Mouse (Mus musculus) hindlimb bud, embryonic 11.5 days (tissue): Measurements from ENCODE around the gene Dner.

Source experiments
- DNase-seq: peaks from one replicate; pipeline ENCODE4 v3.0.0-alpha.2; 2012; ENCODE audit warnings: low read depth, low spot score; ENCODE audit errors: extremely low spot score

The Dner gene

DNA sequence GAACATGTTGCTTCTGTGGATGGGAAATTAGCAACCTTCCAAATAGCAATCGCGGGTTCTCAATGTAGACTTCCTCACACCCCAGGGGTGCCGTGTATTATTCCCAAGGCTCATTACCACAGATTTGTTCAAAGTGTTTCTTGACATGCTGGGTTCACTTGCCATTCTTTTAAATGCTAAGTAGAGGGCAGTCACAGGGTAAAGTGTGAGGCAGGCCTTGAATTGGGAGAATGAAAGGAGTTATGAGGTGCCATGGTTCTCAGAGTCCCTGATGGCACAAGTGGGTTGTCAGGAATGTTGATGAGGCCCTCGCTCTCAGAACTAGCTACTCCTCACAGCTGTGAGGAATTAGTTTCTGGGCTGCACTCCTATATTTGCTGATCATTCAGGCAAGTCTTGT lies 160.0 kb downstream of the Dner start:
- DNase-seq = no peak

DNA sequence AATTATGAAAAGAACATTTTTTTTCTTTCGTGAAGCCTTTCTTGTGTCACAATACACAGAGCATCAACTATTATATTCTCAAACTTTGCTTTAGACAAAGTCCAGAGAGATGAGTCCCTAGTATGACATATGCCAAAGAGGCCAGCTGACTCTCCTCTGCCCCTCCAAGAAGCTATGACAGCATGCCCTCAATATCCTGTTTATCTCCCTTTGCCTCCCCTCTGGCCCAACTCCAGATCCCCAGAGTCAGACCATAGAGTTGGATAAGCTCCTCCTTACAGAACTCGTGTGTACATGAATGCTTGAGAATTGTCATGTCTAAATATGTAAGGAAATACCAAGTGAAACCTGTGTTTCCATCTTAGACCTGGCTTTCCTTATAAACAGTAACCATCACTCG lies 170.5 kb downstream of the Dner start:
- no peak for DNase-seq

DNA sequence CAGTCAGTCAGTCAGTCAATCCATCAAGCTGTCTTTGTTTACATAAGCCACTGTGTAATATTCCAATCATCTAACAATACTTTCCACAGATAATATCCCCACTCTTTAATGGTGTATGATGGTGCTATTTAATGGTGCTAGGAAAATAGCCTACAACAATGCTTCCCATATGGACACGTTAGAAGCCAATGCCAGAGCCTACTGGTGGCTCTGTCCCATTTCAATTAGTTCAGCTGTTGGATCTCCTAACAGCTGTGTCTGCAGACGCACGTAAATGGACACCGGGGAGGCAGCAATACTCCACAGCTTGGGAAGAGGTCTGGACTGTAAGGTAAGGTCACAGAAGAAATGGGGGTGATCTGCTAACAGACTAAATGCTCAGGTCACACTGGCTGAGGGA lies 171.6 kb downstream of the Dner start:
- no peak for DNase-seq

- no peak for DNase-seq
These were observed 173.1 kb downstream of the Dner start for GRCm38 (mm10) chr1:84522963-84523280.

- DNase-seq = no peak
These were observed 173.6 kb downstream of the Dner start for GRCm38 (mm10) chr1:84522256-84522962.

DNA sequence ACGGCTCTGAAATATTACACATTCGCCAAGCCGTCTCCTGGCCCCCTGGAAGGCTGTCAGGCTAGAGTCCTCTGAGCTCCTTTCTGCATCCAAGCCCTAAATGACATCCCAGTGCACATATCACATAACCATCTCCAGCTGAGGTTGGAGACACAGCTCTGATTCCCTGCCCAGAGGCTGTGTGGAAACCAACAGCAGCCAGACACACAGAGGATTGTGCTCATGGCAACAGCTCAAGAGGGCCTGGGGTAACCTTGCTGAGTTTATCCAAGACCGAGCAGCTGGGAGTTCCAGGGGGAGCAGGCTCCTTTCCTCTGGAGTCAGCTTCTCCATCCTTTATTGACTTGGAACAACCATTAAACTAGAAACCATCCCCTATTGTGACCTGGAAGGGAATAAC lies 177.7 kb downstream of the Dner start:
- no peak for DNase-seq

- DNase-seq = no peak
These were observed 182.8 kb downstream of the Dner start for GRCm38 (mm10) chr1:84513201-84513600.

- DNase-seq = no peak
These were observed 187.5 kb downstream of the Dner start for GRCm38 (mm10) chr1:84508510-84508909.

DNA sequence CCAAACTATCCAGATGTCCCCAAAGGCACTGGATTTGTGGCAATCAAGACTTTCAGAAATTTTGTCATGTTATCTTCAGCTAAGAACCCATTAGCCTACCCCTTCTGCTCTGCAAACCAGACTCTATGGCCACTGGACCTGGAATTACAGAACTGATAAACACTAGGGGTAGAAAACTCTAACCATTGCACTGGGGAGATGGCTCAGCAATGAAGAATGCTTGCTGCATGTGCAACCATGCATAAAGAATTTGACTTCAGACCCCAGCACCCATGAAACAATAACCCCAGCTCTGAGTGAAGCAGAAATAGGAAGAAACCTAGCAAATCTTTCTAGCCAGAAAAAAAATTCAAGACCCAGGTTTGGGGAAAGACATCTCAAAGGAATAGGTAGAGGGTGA lies 188.5 kb downstream of the Dner start:
- DNase-seq = no peak

- no peak for DNase-seq
These were observed 189.0 kb downstream of the Dner start for GRCm38 (mm10) chr1:84506984-84507546.

DNA sequence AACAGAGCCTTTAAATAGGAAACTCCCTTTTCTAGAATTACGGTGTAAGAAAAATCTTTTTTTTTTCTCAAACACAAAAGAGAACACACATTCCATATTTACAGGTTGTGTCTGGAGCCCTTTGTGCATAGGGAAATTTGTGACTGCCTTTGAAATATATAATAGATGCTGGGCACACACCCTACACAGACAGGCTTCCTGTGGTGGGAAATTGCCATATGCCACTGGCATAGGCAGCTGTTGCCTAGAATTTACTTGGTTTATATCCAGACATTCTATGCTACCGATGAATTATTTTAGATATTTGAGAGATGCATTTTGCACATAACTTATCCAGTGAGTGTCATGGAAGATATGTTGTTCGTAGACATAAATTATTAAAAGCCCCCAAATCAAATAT lies 195.3 kb downstream of the Dner start:
- DNase-seq = no peak

DNA sequence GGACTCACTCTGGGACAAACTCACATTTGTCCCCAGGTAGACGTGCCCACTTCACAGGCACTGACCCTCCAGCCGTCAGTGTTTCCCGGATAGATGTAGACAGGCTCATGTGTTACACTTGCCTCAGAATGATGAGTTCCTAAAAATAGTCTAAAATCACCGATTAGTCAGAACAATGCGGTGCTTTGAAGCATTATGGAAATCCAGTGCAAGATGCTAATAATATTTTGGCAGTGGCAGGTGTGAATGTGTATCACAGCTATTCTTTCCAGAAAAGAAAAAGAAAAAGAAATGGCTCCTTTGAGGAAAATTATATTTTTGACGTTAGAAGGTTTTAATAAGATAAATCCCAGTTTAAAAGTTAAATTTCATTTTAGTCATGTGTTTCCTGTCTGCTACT lies 204.3 kb downstream of the Dner start:
- no peak for DNase-seq

GRCm38 (mm10) chr1:84488546-84488945 lies 207.5 kb downstream of the Dner start:
- no peak for DNase-seq

DNA sequence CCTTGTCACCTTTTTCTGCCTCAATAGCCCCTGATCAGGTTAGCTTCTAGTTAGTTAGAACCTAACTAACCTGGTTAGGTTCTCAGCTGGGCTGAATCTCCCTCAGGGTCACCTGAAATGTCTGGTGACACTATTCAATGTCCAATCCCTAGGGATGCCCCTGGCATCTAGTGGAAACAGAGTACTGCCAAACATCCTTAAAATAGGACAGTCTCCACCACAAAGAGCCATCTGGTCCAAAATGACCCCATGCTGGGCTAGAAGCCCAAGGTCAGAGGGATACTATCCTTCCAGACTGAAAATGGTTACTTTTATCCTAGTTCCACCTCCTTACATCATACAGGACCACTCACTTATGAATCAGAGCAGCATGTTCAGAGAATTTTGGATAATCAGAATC lies 211.0 kb downstream of the Dner start:
- DNase-seq = no peak

- DNase-seq = no peak
These were observed 211.4 kb downstream of the Dner start for GRCm38 (mm10) chr1:84484577-84484976.

DNA sequence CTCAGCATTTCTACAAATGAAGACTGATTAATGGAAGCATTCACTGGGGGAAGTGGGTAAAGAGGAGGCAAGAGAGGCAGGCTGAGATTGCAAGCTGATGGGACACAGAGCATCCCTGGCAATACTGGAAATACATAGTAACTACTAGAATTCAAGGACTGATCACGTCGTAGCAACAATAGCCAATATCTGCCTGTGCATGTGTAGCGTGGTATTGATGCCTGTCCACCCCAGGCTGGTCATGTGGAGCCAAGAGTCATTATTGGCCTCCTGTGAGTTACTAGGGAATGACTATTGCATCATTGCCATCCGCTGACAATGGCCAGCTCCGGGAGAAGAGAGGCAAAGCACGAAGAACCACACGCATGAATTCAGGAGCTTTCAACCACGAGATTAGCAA lies 216.0 kb downstream of the Dner start:
- no peak for DNase-seq

DNA sequence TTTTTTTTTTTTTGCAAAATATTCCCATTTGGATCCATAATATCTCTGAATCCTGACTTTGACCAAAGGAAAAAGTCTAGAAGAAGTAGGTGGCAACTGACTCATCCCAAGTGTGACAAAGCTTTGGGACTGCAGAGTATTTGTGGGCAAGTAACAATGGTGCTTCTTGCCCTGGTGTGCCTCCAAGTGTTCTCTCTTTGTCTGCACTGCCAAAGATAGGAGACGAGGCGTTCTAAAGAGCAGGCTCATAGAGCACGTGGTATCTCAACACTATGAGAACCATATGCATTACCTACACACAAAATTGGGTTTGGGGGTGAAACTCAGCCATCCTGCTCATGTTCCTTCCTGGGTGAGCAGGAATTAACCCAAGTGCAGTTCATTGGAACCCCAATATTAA lies 221.7 kb downstream of the Dner start:
- DNase-seq = no peak

DNA sequence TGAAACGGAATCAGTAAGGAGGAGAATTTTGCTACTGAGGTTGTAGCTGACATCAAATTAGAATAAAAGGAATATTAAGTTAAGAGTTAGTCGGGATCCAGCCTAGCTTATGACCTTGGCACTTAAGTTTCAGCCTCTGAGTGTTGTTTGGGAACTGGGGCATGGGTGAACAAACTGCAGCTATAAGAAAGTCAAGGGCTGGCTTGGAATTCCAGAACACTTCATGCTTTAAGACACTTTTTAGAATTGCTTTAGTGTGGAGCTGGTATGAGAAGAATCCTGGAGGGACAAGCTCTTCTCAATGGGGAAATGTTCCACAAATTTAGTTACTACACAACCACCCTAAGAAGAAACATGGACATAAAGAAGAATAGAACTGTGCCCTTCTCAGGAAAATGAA lies 223.8 kb downstream of the Dner start:
- no peak for DNase-seq

DNA sequence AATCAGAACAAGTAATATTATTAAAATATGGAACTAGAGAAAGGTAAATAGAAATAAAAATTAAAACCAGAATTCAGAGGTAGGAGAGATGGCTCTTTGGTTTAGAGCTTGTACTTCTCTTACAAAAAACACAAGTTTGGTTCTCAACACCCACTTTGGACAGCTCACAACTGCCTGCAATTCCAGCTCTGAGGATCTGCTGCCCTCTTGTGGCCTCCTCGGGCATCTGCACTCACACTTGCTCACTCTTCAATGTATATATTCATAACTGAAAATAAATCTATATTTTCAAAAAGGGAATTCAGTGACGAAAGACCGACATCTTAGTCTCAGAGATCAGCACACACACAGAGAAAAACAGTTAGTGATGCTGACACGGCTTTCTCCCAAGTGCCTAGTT lies 225.7 kb downstream of the Dner start:
- DNase-seq = no peak

GRCm38 (mm10) chr1:84467664-84468063 lies 228.4 kb downstream of the Dner start:
- no peak for DNase-seq

DNA sequence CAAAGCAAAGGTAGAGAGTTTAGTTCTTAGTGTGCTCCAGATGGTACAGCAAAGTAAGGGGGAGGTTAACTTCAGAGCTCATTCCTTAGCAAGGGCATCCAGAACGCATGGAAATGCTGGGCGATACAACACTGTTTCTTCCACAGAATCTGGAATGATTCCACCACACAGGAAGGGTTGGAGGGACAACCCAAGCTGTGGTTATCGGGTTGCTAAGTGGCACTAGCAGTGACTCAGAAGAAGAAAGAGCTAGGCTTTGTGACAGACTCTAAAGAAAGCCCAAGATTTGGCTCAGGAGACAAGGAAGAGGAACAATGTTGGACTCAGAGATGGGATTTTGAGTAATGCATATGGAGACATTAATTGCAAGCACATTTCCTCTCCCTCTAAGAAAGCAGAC lies 231.3 kb downstream of the Dner start:
- no peak for DNase-seq

- no peak for DNase-seq
These were observed 231.9 kb downstream of the Dner start for GRCm38 (mm10) chr1:84463976-84464662.
